Mouse (Mus musculus) A20 (cell line): ENCODE measurements around the gene Bcl11a.

Experiments used
- DNase-seq: peaks from one replicate; pipeline ENCODE4 v3.0.0-alpha.2; 2011; ENCODE audit warnings: low read depth, low spot score

Bcl11a gene

GRCm38 (mm10) chr11:24079392-24080391 lies 1.8 kb downstream of the Bcl11a start:
- DNase-seq, result peak; percentile 89

- DNase-seq, result peak; percentile 86
These were observed 2.7 kb downstream of the Bcl11a start for GRCm38 (mm10) chr11:24080541-24080940.

DNA sequence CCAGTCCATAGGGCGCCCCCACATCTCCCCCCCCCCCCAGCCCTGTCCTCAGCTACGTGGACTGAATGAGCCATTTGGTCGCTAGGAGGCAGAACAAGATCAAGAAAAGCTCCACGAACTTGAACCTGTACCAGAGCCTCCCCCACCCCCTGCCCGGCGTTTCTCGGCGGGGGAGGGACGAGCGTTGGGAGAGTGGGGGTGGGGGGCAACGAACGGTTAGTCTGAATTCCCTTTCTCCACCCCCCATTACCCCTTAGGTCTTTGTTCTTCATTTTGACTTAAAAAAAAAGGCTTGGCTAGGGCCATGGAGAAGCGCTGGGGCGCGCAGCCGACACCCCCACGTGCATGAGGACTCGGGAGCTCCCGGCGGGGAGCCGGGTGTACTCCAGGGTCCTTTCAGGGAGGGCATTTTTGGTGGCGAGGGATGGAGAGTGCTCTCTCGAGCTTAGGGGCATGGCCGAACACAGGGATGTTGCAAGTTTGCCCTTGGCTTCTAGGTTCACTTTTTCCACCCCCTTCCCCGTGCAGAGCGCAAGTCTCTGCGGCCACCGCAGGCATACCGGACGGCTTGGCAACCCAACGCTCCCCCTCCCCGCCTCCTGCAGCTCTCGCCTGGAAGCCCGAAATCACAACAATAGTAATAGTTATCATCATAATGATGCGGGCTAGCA lies 3.3 kb downstream of the Bcl11a start:
- DNase-seq, result peak; percentile 92

GRCm38 (mm10) chr11:24081687-24082384 lies 4.0 kb downstream of the Bcl11a start:
- peak; percentile 79 for DNase-seq

DNA sequence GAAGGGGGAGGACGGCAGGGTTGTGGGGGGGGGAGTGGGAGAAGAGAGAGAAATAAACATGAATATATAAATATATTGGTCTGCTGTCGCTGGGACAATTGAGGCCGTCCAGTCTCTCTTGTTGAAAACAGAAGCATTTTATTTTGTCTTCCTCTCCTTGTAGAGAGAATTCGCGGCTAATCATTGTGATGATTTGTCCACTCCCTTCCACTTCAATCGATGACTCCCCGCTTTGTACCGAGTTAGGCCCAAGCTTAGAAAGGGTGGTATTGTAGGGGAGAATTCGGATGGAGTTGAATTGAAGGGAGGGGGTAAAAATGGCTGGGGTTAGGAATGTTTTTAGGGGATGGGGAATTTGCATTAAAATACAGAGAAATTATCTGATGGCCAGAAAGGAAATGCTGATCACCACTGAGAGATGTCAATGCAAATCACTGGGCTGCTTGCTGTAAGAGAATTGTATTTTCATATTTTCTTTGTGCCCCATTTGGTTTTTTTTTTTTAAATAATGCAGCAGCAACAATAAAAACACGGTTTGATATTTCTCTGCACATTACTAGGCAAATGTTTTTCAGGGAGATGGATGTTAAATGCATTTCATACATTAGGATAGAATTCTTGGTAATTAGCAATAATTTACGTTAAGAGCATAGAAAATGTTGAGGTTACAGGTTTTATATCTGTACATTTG lies 4.7 kb downstream of the Bcl11a start:
- peak; percentile 65 for DNase-seq

GRCm38 (mm10) chr11:24083076-24083405 lies 5.2 kb downstream of the Bcl11a start:
- DNase-seq, result peak; percentile 39

DNA sequence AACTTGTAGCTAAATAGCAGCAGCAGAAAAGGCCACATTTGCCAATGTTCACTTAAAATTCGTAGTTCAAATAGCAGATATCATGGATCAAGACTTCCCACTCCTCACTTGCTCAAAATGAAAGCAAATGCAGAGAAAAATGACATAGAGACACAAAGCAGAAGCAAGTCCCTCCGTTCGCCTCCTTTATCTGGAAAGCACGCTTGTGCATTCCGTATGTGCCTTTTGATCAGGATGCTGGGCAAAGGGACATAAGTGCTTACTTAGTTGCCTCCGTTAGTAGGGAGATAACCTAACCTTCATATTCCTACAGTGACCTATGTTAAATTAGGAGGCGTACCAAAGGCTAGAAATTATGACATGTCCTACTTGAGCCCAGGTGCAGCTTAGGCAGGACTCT lies 5.6 kb downstream of the Bcl11a start:
- DNase-seq, result peak; percentile 55

- no peak for DNase-seq
These were observed 6.2 kb downstream of the Bcl11a start for GRCm38 (mm10) chr11:24084077-24084476.

- DNase-seq, result no peak
These were observed 6.7 kb downstream of the Bcl11a start for GRCm38 (mm10) chr11:24084590-24084989.

- DNase-seq, result no peak
These were observed 8.1 kb downstream of the Bcl11a start for GRCm38 (mm10) chr11:24085986-24086385.

DNA sequence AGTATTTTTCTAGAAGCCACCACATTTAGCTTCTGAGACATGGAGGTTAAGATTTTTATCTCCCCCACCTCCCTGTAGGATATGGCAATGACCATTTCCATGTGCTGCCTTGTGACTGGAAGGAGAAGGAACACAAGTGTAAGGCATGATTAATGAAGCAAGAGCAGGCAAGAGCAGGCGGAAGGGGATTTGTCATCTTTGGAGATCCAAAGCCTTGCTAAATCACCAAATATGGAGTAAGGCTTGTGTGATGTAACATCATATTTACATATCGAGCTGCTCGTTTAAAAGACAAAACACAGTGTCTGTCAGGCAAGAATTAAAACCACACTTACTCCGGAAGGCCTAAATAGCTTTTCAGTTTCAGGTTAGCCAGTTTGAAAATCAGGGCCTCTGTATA lies 9.2 kb downstream of the Bcl11a start:
- DNase-seq, result no peak

DNA sequence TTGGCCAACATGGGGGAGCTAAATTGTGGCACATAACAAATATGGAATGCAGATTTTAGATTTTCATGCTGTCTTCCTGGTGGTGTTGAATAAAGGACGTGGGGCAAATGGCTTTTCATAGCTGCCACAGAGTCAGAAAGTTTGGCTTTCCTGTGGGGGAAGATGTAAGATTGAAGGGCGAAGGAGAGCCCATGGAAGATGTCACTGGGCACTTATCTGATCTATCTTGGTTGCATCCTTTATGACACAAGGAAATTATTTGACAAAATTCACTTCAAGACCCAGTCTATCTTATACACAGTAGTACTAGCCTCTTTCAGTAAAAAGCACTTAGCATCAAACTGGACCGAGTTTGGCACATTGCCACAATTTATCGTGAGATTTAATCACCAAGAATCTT lies 12.6 kb downstream of the Bcl11a start:
- no peak for DNase-seq

GRCm38 (mm10) chr11:24091393-24092080 lies 13.7 kb downstream of the Bcl11a start:
- DNase-seq, result no peak

- no peak for DNase-seq
These were observed 14.8 kb downstream of the Bcl11a start for GRCm38 (mm10) chr11:24092618-24093017.

- DNase-seq, result no peak
These were observed 16.2 kb downstream of the Bcl11a start for GRCm38 (mm10) chr11:24094086-24094487.

- no peak for DNase-seq
These were observed 17.4 kb downstream of the Bcl11a start for GRCm38 (mm10) chr11:24095236-24095635.

DNA sequence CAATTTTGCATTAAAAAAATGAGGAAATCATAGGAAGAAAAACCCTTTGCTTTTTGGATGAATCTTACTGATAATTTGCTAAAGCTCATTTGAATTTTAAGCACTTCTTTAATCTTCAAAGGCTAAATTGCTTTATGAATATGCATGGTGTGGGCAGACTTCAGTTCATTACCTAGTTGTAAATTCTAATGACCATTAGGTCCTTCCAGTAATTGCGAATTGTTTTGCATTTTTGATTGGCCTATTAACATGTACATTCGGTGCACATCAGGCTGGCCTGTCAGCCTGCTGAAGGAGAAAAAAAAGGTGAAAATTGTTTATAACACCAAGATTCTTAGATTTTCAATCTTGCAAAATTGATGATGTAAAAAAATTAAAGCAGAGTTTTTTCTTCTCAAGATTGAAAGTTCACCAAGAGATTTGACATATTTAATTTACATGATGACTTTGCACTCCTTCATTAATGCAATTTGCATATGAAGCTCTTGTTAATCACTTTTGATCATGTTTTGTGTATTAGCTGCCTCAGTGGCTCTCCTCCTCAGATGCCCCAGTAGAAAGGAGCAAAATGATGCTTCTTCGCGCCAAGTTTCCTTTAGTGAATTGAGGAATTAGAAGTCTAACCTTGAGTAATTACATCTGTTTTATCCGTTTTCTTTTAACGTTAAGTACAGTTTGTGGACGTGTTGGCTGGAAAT lies 17.9 kb downstream of the Bcl11a start:
- no peak for DNase-seq

DNA sequence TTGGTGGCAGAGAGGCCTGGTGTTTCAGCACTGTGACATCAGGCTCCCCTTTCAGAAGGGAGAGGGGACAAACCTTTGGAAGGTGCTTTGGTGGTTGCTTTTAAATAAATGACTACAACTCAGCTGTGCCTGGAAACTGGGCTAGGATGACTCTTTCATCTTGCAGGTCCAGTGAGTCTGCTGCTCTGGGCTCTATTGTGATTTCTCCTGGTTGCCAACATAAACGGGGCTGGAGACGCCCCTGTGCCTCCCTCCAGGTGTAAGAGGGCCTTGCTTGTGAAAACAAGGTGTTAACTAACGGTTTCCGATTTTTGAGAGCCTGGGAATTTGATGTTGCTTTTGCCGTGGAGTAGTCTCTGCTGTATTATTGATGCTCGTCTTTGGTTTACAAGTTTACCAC lies 18.6 kb downstream of the Bcl11a start:
- no peak for DNase-seq

DNA sequence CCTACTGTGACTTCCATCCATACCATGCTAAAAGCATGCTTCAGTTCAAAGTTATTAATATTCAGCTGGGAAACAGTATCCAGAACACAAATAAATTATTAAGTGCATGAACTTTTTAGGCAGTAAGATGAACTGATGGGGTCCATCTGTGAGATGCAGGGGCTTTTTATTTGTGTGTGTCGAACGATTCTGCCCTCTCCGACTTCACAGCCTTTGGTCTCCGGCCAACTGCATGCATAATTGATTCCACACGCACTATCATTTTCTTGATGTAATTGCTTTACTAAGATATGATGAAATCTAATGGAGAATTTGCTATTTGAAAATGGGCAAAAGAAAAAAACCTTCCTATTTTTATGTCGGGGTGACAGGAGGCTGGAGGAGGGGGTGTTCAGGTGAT lies 19.2 kb downstream of the Bcl11a start:
- no peak for DNase-seq

- DNase-seq, result no peak
These were observed 20.2 kb downstream of the Bcl11a start for GRCm38 (mm10) chr11:24098069-24098468.
